Mouse (Mus musculus): Measurements from ENCODE around the gene Dgkh.

Gene Dgkh

DNA sequence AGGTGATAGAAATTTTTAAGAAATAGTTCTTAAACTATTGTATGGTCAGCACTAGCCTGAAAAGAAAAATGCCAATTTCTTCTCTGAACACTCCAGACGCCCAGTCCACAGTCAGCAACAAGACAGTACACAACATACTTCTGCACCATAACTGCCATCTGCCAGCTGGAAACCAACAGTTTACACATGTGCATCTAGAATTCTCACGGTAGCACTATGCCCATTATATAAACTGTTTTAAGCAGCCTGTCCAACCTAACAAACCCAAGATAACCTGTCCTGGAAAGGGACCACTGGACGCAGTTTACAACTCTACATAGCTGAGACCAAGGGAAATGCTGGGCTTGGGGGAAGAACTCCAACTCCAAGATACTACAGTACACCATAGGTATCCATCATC, 198.9 kb downstream of the Dgkh start:
- no peak for DNase-seq

DNA sequence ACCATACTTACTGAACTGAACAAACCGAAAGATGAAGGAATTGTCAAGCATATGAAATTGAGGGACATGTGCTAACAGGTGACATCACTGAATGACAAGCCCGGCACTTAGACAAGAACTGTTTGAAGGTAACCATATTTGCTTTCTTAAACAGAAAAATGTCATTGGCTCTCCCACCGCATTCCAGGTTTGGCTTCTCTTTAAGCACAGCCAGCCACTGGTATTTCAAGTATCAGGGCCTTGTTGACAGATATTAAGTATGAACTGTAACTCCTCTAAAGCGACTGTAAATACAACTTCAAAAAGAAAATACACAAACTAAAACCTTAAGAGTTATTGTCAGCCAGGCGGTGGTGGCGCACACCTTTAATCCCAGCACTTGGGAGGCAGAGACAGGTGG, 200.2 kb downstream of the Dgkh start:
- DNase-seq, result no peak

DNA sequence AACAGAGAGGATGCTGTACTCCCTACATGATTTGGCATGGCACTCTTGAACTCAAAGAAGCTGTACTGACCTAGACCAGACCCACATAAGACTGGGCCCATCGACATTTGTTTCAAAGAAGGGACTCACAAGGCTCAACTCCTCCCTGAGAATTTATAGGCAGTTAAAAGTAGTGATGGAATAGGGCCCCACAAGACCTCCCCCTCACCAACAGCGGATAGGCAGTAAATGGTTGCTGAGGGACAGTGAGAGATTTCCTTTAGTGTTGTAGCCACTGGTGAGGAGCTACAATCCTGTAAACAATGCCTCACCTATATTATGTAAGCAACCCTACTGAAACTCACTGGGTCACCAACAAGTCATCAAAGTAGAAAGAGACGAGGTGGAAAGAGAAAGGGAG, 202.3 kb downstream of the Dgkh start:
- DNase-seq, result no peak

DNA sequence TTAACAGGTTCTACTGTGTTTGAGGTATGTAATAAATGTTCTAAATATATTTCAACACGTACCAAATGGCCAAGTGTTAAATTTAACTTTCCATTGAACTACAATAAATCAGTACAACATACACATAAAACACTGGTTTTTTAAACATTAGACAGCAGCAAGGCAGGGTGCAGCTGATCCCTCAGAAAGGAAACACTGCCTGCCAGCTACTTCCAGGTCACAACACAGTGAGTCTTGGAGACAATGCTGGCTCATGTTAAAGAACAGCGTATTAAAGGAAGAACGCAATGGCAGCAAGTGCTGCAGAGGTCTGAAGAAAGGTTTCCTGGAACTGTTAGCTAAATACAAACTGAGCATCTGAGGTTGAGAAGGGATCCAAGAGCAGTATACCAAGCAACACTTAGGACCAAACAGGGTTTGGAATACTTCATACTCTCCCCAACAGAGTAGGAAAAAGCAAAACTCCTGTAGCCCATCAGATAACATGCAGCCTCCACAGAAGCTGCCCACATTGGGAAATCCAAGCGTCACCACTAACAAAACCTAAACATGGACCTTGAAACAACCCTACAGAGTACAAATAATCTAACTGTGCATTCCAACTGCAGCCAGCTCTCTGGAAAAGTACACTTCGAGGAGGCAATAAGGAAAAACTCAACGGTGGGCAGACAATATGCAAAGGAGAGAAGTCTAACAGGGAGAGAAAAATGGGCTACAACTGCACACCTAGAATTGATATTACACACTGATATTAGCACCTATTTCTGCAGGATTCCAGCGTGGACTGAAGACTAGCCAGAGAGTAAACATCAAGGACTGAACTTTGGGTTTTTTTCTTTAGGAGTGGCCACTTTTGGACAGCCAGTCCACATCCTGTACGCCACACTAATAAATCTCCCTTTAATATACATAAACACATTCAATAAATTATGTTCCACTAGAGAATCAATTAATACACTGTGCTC, 203.8 kb downstream of the Dgkh start:
- no peak for DNase-seq

DNA sequence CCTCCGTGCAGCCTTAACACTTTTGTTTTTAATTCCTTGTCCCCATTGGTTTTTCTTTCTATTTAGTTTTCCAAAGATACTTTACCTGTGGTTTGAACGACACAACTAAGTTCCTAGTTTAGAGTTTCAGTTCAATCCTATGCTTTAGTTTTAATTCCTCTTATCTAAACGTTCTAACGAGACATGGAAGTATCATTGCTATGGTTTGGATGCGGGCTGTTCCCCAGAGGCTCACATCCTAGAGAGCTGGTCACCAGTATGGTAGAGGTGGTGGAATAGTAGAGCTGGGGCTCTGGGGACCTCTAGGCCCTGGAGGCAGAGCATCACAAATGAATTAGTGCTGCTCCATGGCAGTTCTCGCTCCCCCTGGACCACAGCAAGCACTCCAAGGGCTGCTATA, 205.7 kb downstream of the Dgkh start:
- DNase-seq, result peak; percentile 25

DNA sequence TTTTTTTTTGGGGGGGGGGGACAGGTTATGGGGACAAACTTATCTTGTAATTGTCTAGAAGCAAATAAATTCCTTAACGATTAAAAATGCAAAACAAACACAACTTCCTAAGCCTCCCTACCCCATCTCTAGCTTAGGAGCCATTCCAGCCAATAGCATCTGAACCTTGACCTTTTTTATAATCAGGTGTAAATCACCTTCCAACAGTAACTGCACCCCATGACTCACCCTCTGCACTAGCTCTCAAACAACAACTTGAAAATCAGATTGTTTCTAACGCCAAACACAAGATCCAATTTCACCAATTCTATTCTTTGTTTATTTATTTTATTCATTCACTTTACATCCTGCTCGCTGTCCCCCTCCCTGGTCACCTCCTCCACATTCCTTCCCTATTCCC, 206.1 kb downstream of the Dgkh start:
- DNase-seq, result no peak

DNA sequence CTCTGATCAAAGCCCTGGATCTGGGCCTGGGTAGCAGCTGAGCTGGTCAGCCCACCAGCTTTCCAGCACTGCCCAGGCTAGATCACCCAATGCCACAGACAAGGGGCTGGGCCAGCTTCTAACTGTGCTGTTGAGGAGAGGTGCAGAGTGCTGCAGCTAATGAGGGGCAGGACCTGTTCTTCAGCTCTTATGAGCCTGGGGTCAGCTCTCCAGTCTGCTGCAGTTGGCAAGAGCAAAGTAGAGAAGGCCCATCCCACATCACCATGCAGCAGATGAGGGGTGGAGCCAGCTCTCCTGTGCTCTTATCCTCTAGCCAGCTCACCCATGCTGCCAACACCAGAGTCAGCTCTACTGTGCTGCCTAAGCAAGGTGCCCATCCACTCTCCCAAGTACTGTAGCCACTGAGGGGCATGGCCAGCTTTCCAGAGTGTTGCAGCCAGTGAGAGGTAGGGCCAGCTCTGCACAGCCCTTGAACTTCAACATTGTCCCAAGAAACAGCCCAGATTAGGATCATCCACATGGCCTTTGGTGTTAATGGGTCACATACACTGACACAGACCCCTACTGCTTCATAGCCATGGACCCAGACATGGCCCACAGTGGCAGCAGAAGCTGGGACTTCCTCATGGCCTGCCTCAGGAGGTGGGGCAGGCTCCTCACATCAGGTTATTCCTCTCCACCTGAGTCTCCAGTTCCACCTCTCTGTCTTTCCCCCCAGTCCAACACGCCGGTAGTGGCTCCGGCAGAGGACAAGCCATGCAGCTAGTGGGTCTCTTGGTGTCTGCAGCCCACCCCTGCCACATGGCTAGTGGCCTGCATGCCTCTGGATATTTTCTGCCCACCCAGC, 206.7 kb downstream of the Dgkh start:
- no peak for DNase-seq

DNA sequence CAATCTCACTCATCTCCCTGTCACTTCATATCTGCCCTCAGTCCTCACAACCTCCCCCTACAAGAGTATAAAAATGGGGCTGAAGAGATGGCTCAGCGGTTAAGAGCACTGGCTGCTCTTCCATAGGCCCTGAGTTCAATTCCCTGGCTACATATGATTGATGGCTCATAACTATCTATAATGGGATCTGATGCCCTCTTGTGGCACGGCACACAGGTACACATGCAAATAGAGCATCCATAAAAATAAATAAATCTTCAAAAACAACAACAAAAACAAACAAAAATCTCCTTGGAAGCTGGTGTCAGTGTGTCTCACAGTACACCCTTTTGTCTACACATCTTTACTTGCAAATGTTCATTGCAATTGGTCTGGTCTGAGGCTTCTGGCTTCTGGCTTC, 207.5 kb downstream of the Dgkh start:
- DNase-seq, result no peak

DNA sequence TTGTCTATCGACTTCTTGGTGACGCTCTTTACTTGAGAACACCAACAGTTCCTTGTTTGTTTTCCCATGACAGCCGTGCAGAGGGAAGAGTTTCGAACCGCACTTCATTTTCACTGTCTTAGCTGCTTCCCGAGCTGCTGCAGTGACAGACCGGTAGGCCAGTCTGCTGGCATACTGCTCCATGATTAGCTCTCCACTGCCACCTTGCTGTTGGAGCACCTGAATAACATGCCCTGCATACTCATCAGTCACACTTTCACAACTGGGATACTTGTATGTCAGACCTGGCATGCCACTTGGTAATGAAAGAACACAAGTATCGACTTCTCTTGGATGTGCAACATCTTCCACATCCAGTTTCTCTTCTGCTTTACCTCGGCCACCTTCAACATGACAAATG, 221.9 kb downstream of the Dgkh start:
- DNase-seq, result peak; percentile 15

DNA sequence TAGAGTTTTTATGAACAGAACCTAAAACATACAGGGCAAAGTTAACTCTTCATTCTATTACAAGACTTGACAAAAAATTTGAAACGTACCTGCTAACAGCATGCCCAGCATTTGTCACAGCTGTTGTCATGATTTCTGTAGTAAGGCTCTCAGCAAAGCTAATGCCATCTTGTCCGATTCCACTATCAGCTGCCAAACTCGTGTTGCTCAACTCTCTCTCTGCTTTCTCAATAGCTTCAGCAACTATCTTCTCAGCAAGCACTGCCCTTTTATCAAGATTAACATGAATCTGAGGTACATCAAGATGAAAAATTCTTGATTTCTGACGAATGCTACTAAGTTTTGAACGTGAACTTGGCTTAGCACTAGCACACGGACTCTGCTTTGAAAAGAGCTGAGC, 222.8 kb downstream of the Dgkh start:
- DNase-seq, result no peak

Data from retina, postnatal 1 day (tissue).